Mouse (Mus musculus) c-Kit-positive CD71-positive TER-119-positive erythroid progenitor cells, embryonic 14.5 days (primary cell): ENCODE measurements at regions not wholly inside any gene's neighbourhood (a gene's known extent, or its start where the extent isn't known, plus 50 kb on each side); places are given as distances from the start of the nearest gene placed in this dataset.

Source experiments
- DNase-seq: peaks from one replicate; pipeline ENCODE4 v3.0.0-alpha.2; 2013; ENCODE audit warnings: low spot score

DNA sequence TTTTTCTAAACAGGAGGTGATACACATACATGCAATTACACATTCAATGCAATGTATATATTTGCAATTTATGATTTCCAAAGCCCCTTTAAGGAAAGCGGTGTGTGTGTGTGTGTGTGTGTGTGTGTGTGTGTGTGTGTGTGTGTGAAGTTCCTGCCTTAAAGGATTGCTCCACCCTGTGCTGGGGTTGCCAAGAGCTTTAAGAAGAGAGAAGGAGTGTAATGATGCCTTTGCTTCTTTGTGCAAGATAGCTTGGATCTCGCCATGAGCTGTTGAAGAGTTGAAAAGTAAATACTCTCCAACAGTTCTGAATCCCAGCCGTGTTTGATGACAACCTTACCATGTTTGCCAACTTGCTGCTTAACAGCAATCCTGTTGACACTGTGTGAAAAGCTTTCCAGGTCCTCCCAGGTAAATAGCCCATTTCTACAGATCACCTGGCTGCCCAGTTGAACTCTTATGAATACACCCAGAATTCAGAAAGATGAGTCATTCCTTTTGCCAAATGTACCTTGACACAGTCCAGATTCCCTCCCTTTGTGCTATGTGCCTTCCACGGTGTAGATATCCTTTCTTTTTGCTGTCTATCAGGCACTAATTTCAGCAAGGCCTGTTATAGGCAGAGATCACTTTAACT is 216.3 kb downstream of the Ikzf2 start:
- DNase-seq: no peak

DNA sequence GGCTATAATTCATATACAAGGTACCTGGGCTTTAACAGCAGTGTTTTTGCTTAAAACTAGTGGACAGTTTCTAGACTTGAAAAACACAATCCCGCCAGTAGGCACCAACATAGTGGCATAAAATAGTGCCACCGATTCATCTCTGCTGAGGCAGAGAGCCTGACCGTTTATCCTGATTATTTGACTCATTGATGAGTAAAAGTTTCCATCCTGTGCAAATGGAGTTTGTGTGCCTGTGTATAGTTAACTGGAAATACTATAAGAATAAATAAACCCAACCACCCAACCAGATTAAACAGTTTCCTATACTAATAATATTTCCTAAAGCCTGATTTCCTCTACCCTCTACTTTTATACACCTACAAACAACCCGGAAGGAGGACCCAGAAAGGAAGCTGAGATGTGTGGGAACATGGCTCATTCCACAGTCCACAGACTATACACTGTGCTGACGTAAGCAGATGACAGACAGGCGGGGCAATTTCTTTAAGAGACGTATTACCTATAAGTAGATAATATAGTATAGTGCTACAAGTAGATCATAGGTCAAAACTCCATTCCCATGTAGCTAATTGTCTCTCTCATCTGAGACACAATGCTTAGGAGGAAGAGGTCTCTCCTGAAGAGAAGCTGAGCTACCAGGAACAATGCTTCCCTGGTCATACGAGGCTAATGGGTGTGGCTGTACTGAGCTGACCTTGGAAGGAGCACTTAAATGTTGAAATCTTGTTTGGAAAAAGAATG is 217.7 kb downstream of the Ikzf2 start:
- DNase-seq: no peak

DNA sequence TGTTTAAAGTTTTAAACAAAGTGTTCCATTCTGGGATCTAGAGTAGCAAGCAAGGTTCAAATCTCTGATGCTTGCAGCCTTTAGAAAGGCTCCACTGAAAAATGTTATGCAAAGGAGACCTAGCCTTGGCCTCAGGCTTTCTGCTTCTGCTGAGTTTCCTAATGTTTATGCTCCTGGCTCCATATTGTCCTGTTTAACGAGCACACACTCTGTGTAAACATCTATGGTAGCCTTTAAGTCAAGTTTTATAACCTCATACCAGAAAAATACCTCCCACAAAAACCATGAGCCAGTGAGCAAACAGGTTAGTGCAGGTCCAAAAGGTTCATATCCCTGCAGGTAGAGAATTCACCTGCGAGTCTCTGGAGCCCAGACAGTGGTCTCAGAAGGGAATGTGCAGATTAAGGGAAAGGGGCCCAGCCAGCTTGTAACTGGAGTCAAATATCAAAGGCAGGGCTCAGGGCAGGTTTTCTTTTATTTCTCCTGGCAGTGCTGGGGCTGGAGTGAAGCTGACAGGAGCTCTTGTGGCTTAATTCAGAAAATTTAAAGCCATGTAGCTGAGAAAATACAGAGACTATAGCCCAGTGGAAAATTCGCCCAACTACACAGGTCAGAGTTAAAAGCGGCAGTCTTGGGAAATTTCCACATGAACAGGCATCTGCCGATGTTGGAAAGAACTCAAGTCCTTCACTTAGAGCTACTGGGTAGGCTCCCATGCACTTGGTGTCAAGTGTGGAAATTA is 220.3 kb downstream of the Ikzf2 start:
- DNase-seq: no peak

DNA sequence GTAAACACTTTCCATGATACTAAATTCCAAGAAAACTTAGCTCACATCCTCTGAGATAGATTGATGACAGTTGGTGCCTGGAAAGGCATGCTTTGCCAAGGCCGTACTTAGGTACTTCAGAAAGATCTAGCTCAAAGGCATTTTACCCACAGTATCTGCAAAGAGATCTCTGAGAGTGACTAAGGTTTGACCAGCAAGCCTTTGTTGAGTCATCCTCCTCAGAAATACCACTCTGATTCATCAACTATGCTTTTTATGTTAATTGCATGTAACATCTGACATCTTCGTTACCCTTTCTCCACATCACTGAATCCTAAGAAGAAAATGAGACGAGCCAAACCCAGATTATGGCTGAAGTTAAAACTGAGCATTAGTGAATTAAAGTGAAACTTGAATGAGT is 225.9 kb downstream of the Ikzf2 start:
- no peak for DNase-seq

DNA sequence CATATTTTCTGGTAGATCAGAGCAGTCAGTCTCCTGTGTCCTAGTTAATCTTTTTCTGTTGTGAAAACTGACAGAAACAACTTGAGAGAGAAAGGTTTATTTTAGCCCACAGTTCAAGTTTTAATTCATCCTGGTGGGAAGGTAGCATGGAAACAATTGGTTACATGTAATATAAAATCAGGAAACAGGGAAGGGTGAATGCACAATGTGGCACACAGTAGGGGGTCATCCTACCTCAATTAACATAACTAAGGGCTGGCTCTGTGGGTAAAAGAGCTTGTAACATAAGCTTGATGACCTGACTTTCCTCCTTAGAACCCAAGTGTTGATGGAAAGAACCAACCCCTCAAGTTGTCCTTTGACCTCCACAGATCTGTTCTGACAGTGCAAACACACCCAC is 227.1 kb downstream of the Ikzf2 start:
- no peak for DNase-seq

DNA sequence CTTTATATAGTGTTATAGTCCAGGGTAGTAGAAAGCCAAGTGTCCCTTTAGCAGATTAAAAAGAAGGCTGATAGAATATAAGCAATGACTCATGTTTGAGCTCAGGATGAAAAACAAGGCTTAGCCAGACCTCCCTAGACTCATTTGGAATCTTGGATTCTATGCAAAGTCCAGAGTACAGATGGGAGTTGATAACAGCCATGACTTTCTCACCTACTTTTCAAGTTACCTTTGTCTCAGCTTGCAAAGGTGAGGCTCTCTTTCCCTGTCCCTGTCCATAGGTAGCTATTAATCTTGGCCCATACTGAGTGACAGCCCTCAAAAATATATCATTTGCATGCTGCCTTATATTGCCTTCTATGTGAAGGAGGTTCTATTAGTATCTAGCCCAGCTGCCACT is 229.6 kb downstream of the Ikzf2 start:
- DNase-seq: no peak

DNA sequence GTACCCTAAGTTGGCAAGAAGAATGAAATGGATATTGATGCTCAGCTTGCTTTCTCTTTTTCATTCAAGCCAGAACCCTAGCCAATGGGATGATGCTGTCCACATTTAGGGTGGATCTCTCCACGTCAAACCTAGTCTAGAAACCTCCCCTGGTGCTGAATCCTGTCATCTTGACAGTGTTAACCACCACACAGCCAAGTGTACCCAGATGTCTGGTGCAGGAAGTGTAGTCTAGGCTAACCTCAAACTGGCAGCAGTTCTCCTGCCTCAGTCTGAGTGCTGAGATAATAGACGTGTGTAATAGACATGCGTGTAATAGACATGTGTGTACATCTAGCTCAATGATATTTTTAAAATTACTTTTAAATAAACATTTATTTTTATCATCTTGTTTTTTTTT is 233.1 kb downstream of the Ikzf2 start:
- DNase-seq: no peak

DNA sequence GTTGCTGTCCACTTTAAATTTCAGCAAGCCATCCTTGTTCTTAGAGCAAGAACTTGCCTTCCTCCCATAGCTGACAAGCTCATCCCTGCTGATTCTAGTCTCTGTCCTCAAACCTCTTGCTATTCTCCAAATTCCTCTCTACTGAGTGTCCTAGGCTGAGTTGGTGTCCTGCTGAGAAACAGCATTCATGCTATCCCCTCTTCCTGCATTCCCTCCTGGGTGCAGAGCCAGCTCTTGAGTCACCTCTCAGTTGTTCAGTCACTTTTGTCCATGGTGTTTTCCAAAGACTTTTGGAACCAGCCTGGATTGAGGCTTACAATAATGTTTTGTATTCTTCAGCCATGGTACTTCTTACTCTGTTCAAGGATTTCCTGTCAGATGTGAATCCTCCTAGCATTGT is 234.1 kb downstream of the Ikzf2 start:
- DNase-seq: no peak

DNA sequence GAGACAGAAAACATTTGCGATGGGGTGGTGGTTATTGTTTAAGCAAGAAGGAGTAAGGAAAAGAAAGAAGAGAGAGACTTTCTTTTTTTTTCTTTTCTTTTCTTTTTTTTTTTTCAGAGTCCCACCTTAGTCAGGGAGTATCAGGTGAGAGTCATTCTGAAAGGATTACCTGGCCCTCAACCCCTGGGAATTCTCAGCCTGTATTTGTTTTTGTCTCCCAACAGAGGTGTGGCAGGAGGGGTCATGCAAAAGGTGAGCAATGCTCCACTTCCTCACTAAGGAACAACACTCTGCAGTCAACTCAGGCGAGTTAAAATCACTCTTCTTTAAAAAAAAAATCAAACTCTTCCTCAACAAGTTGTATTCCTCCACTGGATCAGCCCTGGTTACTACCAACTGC is 236.6 kb downstream of the Ikzf2 start:
- DNase-seq: no peak

DNA sequence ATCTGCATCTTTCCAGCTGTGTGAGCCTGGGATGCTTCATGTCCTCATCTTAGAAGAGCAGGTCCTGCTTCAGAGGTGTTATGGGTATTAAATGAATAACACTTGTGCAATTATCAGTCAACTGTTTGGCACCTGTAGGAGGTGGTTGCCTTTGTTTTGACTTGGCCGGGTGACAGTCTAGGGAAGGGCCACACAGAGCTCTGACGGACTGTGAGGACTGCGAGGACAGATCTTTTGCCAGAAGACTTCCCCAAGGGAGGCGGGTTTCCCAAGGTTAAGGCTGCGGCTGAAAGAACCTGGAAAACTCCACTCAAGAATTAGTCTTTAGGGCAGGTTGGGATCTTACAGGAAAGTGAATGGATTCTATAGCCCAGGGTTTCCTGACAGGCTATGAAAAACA is 239.8 kb downstream of the Ikzf2 start:
- DNase-seq: no peak

DNA sequence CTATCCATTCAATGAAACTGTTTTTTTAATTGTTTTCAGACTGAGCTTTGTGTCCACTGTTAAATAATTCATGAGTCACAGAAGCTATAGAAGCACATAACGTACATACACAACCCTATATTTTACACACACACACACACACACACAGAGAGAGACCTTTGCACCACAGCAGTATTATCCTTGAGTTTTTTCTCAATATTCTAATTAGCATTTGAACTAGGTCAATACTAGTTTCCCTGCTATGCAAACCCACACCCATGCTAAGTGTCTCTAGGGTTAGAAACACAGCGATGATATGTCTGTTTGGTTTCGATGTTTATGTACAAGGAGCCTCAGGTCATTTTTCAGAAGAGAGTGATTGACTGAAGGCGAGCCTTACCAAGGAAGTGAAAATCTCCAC is 242.3 kb downstream of the Ikzf2 start:
- no peak for DNase-seq

DNA sequence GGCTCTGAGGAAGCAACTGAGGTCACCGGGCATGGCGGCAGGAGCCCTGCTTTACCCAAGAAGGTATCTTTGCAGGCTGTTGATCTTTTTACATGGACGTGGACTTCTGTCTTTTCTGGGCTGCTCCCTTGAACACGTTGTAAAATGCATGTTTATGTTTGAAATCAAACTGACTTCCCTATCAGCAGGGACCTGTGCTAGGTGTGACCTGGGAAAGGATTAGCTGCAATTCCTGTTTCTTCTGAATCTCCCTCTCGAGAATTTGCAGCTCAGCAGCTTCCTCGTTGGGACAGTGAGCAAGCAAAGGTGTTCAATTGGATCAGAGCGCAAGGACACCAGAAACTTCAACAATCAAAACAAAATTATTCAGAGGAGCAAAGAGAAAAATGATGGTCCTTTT is 243.6 kb downstream of the Ikzf2 start:
- no peak for DNase-seq

DNA sequence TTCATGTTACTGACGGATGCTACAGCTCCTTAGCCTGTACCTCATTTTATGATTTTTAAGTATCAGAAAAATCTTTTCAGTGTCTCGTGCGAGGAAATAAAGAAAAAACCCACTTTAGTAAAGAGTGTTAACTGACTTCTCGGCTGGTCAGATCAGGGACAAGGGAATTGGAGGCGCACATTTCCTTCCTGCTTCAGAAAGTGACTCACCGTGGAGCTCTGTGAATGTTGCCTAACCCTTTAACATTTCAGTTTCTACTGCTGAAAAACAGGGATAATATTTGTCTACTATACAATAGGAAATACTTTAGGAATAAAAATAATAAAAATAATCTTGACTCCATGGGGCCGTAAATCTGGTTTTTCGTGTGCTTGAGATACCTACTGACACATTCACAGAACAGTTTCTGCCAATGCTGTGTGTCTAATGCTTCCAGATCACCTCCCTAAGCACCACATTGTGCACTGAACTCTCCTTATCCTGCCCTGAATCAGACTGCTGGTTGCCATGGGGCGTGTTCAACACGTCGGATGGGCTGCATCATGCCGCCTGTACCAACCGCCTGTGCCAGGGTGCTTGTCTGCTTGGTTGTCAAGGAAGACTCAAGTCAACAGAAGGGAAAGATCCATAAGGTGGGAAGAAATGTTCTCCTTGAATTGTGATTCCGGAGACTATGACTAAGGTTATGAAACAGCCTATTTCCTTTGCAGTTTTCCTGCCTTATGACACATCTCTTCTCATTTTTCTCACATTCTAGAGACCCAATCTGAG is 246.3 kb downstream of the Ikzf2 start:
- no peak for DNase-seq

DNA sequence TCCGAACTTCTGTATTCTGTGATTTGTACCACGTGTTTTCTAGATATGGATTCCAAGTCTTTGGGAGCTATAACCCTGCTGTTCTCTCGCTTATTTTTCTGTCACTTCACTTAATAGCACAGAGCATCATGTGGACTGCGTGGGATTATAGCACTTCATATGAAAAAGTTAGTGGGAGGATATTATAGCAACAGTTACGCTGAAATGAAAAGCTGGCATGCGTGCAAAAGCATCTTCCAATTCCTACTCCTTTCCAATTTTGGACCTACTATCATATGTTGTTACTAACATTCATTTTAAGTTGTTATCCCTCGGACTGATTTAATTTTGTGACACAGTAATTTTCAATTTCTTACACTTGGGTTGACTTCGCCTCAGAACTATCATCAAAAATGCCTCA is 250.0 kb downstream of the Ikzf2 start:
- DNase-seq: no peak

DNA sequence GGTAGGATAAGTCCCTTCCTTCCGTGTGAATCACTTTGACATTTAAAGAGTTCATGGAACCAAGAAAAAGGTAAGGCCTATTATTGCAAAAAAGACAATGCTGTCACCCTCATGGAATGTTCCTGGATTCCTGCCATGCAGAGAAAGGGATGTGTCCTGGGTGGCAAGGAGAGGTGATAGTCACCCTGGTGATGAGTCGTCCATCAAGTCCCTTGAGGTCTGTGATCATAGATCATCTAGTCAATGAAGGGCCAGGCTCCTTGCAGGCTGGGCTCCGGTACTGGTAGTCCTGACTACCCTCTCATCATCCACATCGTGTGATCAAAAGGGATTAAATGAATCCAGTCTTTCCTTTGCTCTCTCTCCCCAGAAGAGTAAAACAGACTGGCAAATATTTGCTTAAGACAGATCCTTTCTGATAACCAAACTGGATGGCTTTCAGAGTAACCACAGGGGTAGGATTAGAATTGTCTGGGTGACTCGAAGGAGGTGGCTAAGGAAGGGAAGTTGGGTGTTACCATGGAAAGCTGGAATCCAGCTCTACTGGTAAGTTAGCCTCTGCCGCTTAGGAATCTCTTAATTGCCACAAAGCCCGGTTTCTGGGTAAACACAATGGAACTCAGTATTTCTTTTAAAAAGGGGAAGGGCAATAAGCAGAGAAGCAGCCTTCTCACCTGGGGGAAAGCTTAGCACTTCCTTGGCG is 253.2 kb downstream of the Ikzf2 start:
- DNase-seq: no peak

DNA sequence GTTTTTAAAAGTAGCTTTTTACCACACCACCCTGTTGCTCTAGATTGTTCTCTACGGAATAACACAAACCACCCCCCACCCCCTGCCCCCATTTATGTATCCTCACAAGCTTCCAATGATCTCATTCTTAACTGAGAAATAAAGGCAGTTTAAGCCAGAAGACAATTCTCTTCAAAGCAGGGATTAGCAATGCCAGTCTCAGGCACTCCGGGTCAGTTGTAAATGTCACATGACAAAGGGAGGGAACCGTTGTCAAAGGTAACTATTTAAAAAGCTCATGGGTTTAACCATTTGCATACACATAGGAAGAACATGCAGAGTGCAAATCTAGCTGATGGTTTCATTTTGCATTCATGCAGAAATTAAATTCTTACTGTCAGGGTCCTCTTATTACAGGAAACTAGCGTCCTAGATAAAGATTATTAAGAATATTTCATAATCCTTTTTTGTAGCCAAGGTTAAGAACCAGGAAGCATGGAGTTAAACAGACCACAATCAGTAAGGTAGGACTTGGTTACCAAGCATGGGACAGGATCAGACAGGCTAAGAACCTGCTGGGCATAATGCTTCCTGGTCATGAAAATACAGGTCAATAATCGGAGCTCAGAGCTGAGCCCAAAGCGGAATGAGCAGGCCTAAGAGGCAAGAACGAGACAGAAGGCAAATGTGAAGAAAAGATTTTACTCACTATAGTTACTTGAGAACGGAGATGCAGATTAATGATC is 256.2 kb downstream of the Ikzf2 start:
- DNase-seq: no peak

DNA sequence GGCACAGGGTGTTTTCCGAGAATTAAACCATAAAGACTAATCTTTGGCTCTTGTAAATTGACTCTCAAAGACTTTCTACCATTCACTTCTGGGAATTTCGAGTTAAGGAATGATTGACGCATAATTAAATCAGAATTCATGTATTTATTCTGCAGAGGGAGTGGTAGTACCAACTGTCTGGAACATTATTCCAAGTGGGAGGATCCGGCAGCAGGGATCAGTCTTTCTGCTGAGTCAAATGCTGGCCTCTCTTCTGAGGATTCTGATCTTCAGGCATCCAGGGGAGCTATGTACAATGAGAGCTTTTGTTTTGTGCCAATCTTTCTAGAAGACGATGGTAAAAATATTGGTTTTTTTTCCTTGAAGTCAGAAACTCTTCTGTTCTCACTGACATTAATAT is 257.4 kb downstream of the Ikzf2 start:
- DNase-seq: no peak

DNA sequence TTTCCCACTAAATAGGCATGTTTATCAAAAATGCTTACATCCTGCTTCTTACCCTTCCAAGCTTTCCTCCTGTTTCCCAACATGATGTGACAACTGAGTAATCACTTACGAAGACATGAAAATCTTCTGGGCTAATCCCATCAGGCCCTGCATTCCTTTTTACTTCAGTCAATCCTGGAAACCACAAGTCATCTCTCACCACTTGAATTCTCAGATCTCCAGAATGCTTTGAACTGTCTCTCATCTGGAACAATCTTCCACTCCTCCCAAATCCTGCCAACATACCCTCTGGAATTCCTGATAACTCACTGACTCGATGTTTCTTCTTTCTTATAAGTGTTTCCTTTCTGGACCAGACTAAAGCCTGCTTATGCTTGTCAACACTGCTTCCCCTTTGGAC is 289.4 kb downstream of the Ikzf2 start:
- no peak for DNase-seq

DNA sequence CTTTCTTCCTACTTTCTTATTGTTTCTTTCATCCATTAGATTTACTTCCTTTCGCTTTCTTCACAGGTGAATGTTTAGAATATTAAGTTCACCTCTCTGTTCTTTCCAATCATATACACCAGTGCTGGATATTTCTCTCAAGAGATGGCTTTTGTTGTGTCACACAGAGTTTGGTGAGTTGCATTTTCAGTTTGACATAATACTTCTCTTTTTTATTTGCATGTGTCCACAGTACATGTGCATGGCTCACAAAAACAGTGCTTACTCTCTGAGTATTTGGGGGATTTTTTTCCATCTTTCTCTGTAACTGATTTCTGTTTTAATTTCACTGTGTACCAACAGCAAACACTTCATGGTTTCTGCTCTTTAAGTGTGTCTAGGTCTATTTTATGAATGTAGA is 274.5 kb upstream of the Erbb4 start:
- DNase-seq: no peak

DNA sequence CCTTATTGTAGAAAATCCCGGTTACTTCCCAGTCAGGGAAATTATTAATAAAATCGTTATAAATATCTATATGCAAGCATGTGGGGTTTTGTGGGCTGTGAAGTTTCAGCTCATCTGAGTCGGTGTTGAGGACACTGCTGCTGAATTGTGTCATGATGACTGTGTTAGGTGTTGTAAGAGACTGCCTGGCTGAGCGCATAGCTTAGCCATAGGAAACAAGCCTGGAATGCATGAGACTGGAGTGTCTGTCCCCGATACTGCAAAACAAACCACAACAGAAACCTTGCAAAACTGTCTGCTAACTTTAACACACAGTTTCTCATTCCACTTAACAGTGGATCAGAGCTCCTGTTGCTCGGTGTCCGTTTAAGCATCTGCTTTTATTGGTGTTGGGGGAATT is 271.9 kb upstream of the Erbb4 start:
- no peak for DNase-seq
